Mouse (Mus musculus): ENCODE measurements around the gene Hoxc4. TPM values are rescaled to one million over a fixed set of nuclear protein-coding genes. Genes with fewer than 3 reads are reported as not detected.

Hoxc4 gene
- total RNA-seq, 2 experiments from 2014 or later: not detected

GRCm38 (mm10) chr15:103060341-103061130, 41.8 kb downstream of the Hoxc4 start:
- DNase-seq (ENCODE audit: extremely low spot score in 1 of 2, low spot score in 2 of 2): no peak
- intact Hi-C loops (cut with DNase I): no loop called here

- intact Hi-C loops (cut with DNase I): no loop called here
- DNase-seq (ENCODE audit: extremely low spot score in 1 of 2, low spot score in 2 of 2): no peak
These were observed 42.5 kb downstream of the Hoxc4 start for GRCm38 (mm10) chr15:103061131-103061825.

- intact Hi-C loops (cut with DNase I): no loop called here
These were observed 43.3 kb downstream of the Hoxc4 start for GRCm38 (mm10) chr15:103061988-103062387.

GRCm38 (mm10) chr15:103065642-103066041, 46.9 kb downstream of the Hoxc4 start:
- DNase-seq (ENCODE audit: extremely low spot score in 1 of 2, low spot score in 2 of 2): no peak
- intact Hi-C loops (cut with DNase I): no loop called here

More at GRCm38 (mm10) chr15:103061988-103062387, 43.3 kb downstream of the Hoxc4 start:
- DNase-seq (ENCODE audit: extremely low spot score in 1 of 2, low spot score in 2 of 2): no peak

GRCm38 (mm10) chr15:103067701-103068100, 49.0 kb downstream of the Hoxc4 start:
- no peak for DNase-seq (ENCODE audit: extremely low spot score in 1 of 2, low spot score in 2 of 2)
- intact Hi-C loops (cut with DNase I): no loop called here

GRCm38 (mm10) chr15:103069173-103069572, 50.4 kb downstream of the Hoxc4 start:
- no peak for DNase-seq (ENCODE audit: extremely low spot score in 1 of 2, low spot score in 2 of 2)
- intact Hi-C loops (cut with DNase I): no loop called here

- intact Hi-C loops (cut with DNase I): no loop called here
- DNase-seq (ENCODE audit: extremely low spot score in 1 of 2, low spot score in 2 of 2): no peak
These were observed 52.5 kb downstream of the Hoxc4 start for GRCm38 (mm10) chr15:103071266-103071665.

GRCm38 (mm10) chr15:103074663-103075415, 56.1 kb downstream of the Hoxc4 start:
- no peak for DNase-seq (ENCODE audit: extremely low spot score in 1 of 2, low spot score in 2 of 2)
- intact Hi-C loops (cut with DNase I): no loop called here

GRCm38 (mm10) chr15:103077673-103078072, 58.9 kb downstream of the Hoxc4 start:
- DNase-seq (ENCODE audit: extremely low spot score in 1 of 2, low spot score in 2 of 2): no peak
- intact Hi-C loops (cut with DNase I): no loop called here

GRCm38 (mm10) chr15:103082622-103083021, 63.9 kb downstream of the Hoxc4 start:
- DNase-seq (ENCODE audit: extremely low spot score in 1 of 2, low spot score in 2 of 2): no peak
- intact Hi-C loops (cut with DNase I): no loop called here

GRCm38 (mm10) chr15:103083598-103083997, 64.9 kb downstream of the Hoxc4 start:
- intact Hi-C loops (cut with DNase I): no loop called here
- no peak for DNase-seq (ENCODE audit: extremely low spot score in 1 of 2, low spot score in 2 of 2)

- DNase-seq (ENCODE audit: extremely low spot score in 1 of 2, low spot score in 2 of 2): no peak
- intact Hi-C loops (cut with DNase I): no loop called here
These were observed 66.2 kb downstream of the Hoxc4 start for GRCm38 (mm10) chr15:103084944-103085343.

GRCm38 (mm10) chr15:103085831-103086671, 67.3 kb downstream of the Hoxc4 start:
- peak in 1 of 2 experiments; percentile 58 for DNase-seq (ENCODE audit: extremely low spot score in 1 of 2, low spot score in 2 of 2)
- intact Hi-C loops (cut with DNase I): no loop called here

Small RNA genes within 50 kb of the gene (microRNA-seq; reads per million reads assigned to microRNA genes)
- not detected for gene Mir196a-2
- 0.86 reads per million for gene Mir615

Other genes with a start within 250 kb of the Hoxc4 start
- gene Hoxc13, start 97.8 kb upstream of the Hoxc4 start, total RNA-seq (2021): not detected
- gene Hoxc12, start 82.2 kb upstream of the Hoxc4 start, total RNA-seq (2021): not detected
- not detected for gene Hoxc11, start 64.5 kb upstream of the Hoxc4 start, total RNA-seq (2021)
- gene Hoxc10, start 52.1 kb upstream of the Hoxc4 start, total RNA-seq (2021): not detected
- not detected for gene Hoxc5, start 51.5 kb upstream of the Hoxc4 start, total RNA-seq (2021)
- not detected for gene Hoxc9, start 42.5 kb upstream of the Hoxc4 start, total RNA-seq (2021)
- not detected for gene Hoxc8, start 28.3 kb upstream of the Hoxc4 start, total RNA-seq (2021)
- gene Hoxc6, start 20.7 kb upstream of the Hoxc4 start, total RNA-seq (2021): not detected
- gene Smug1, start 148.2 kb downstream of the Hoxc4 start, total RNA-seq (2021): 10 to 100 TPM; 17.5 to 18.2 TPM
- 100 to 1,000 TPM; 174 to 181 TPM for gene Cbx5, start 220.9 kb downstream of the Hoxc4 start, total RNA-seq (2021)
- 100 to 1,000 TPM; 350 to 359 TPM for gene Hnrnpa1, start 221.5 kb downstream of the Hoxc4 start, total RNA-seq (2021)
- not detected for gene Nfe2, start 239.5 kb downstream of the Hoxc4 start, total RNA-seq (2021)

All from left cerebral cortex, postnatal 10 days (tissue).